Comparison of ENCODE assay signal across 8 mouse cellular contexts in the genomic region with DNA sequence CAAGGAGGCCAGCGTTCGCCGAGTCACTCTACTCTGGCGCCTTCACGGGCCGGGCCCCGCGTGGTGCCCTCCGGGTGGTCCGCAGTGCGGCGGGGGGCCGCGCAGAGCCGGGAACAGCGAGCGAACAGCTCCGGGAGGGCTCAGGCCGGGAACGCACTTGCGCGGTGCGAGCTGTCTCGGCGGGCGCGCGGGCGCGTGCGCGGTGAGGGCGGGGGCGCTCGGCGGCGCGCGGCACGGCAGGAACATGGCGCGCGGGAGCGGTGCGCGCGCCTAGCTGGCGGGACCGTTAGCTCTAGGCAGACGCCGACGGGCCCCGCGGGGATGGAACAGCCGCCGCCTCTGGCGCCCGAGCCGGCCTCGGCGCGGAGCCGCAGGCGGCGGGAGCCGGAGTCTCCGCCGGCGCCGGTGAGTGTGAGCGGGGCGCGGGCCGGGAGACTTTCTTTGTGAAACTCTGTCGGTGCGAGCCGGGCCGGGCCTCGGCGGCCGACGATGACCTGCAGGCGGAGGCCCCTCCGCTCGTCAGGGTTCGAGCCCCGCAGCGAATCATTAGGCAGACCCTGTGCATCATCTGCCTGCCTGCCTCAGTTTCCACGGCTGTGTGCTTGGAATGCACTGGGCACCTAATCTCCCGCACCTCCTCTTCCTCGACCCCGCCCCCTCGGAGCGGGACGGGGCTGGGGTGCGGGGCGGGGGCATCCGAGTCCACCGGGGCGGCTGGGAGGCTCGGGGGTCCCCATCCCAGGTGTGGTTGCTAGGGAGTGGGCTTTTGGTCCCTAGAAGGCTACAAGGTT. TPM values are rescaled to one million over a fixed set of nuclear protein-coding genes. Genes with fewer than 3 reads are reported as not detected.
DNase-seq lines count a peak whose midpoint lies in the region; ATAC-seq and TF ChIP-seq lines count a peak whose summit lies in the region.

A gene (plus strand): TSS at position 220 of the 791 bp plus-strand sequence.

- TF ChIP-seq EP300 in lung, postnatal 0 days (IDR thresholded peaks at IDR 0.05) = no peak

- peak within 1 kb of the TSS; percentile 65 for H3K9ac ChIP-seq in lung, postnatal 0 days (replicated peaks; ENCODE audit: low read depth)

- peak; percentile 93 for DNase-seq in NIH3T3 (ENCODE audit: low read depth)
- DNase-seq in cerebellum, adult 9-10 months = peak; percentile 86
- peak; percentile 43 to 90 for DNase-seq in frontal cortex, adult 2 months (ENCODE audit: extremely low spot score in 1 of 2, low spot score in 1 of 2)
- DNase-seq in hindbrain, embryonic 10.5 days (ENCODE audit: low spot score) = peak; percentile 90
- DNase-seq in layer of hippocampus, postnatal 10 days (ENCODE audit: low spot score in 2 of 2) = peak; percentile 91 to 95
- peak; percentile 90 for DNase-seq in lung, postnatal 0 days (ENCODE audit: low spot score)
- peak; percentile 91 for DNase-seq in ovary, postnatal 36 days (ENCODE audit: low spot score)
- DNase-seq in thymus, postnatal 14 days = peak; percentile 91

- no peaks in the 10 kb centered on the region for H3K9me3 ChIP-seq in hindbrain, embryonic 10.5 days
- no peaks in the 10 kb centered on the region for H3K9me3 ChIP-seq in lung, postnatal 0 days (ENCODE audit: low read length)

- peaks cover 22% of the 10 kb centered on the region for H3K4me1 ChIP-seq in hindbrain, embryonic 10.5 days (replicated peaks)
- H3K4me1 ChIP-seq in lung, postnatal 0 days (ENCODE audit: insufficient read depth, low read depth, low read length) = no peaks in the 10 kb centered on the region; the same call in 1 of the 2 replicates

- peak within 1 kb of the TSS; percentile 91 for H3K4me2 ChIP-seq in lung, postnatal 0 days (replicated peaks; ENCODE audit: low read depth, low read length)

- TF ChIP-seq CTCF in lung, postnatal 0 days (IDR thresholded peaks at IDR 0.05) = no peak

- peak within 1 kb of the TSS; percentile 76 for H3K4me3 ChIP-seq in hindbrain, embryonic 10.5 days
- H3K4me3 ChIP-seq in lung, postnatal 0 days (ENCODE audit: low read depth, low read length) = peak within 1 kb of the TSS; percentile 77

- WGBS in hindbrain, embryonic 10.5 days = under 1% methylated on average over 101 of the region's 101 CpGs
- WGBS in lung, postnatal 0 days = under 1% methylated on average over 69 of the region's 101 CpGs

- no peaks in the 10 kb centered on the region for H3K27me3 ChIP-seq in hindbrain, embryonic 10.5 days (ENCODE audit: insufficient read depth, poor library complexity, severe bottlenecking)
- no peaks in the 10 kb centered on the region for H3K27me3 ChIP-seq in lung, postnatal 0 days (replicated peaks; ENCODE audit: insufficient read depth, low read length)

- peak within 1 kb of the TSS; percentile 96 for H3K27ac ChIP-seq in hindbrain, embryonic 10.5 days
- H3K27ac ChIP-seq in lung, postnatal 0 days (ENCODE audit: low read length) = peak within 1 kb of the TSS; percentile 57; the same call in 1 of the 2 replicates

- H3K36me3 ChIP-seq in hindbrain, embryonic 10.5 days = peaks cover 35% of the 10 kb centered on the region
- H3K36me3 ChIP-seq in lung, postnatal 0 days (ENCODE audit: insufficient read depth, low read length) = no peaks in the 10 kb centered on the region

- ATAC-seq in lung, postnatal 0 days = peak; percentile 97

RNA-seq across cellular contexts. Expression of the gene that starts here (rescaled TPM):
- polyA plus RNA-seq in frontal cortex, adult 2 months (2012; rRNA removed) = 6.7 and 7.3 TPM in 2 replicates
- polyA plus RNA-seq in hindbrain, embryonic 10.5 days (2016; fragmentation: Nextera tagmentation; extraction: Ambion mirVana) = 10.9 and 14.5 TPM in 2 replicates
- total RNA-seq in layer of hippocampus, postnatal 10 days (2021) = 10 to 100 TPM; 29.6 to 32.7 TPM
- 5.4 and 6.8 TPM in 2 replicates for polyA plus RNA-seq in lung, postnatal 0 days (2015; fragmentation: Nextera tagmentation; extraction: Ambion mirVana)

Comparison
In these comparisons a context has a peak if more than half of its experiments do, and no peak if none do; other contexts are left out.
1. Peak in every context shown above with its lines: DNase-seq, ATAC-seq, H3K4me3 ChIP-seq and H3K27ac ChIP-seq.